Mouse (Mus musculus): ENCODE results near the gene Tspear.

GRCm38 (mm10) chr10:77794976-77795375 lies 108.6 kb downstream of the Tspear start, which contains the start of gene Gm9639:
- TF ChIP-seq POLR2A (IDR thresholded peaks at IDR 0.05; ENCODE audit: insufficient read length, low read depth), result no peak
- TF ChIP-seq SRF (IDR thresholded peaks at IDR 0.05; ENCODE audit: control insufficient read depth, insufficient read length, low read depth), result no peak
- no peak for TF ChIP-seq MAX (IDR thresholded peaks at IDR 0.05; ENCODE audit: low read depth)
- TF ChIP-seq E2F4 (IDR thresholded peaks at IDR 0.05; ENCODE audit: insufficient read depth), result no peak
- TF ChIP-seq USF1 (IDR thresholded peaks at IDR 0.05; ENCODE audit: low read depth), result no peak
- TF ChIP-seq REST (IDR thresholded peaks at IDR 0.05; ENCODE audit: insufficient read depth, insufficient read length), result no peak
- no peak for TF ChIP-seq MYOD1 (IDR thresholded peaks at IDR 0.05; ENCODE audit: control insufficient read depth in 1 of 3, insufficient read length in 2 of 3, low read depth in 2 of 3)
- TF ChIP-seq TCF12 (IDR thresholded peaks at IDR 0.05; ENCODE audit: insufficient read depth, poor library complexity, severe bottlenecking), result no peak

Data from myocyte (in vitro differentiated cells).